Mouse (Mus musculus) E14TG2a.4 (cell line): ENCODE measurements around the gene Taf1c.

Experiments used
- CTCF ChIP-seq: conservative IDR thresholded peaks from 2 replicates; pipeline ENCODE4 v1.5.1; 2014; ENCODE audit warnings: low read length
- NANOG ChIP-seq: IDR thresholded peaks from 2 replicates; pipeline ENCODE4 v1.6.1; 2014; ENCODE audit warnings: borderline replicate concordance, low read length, mixed read lengths

DNA sequence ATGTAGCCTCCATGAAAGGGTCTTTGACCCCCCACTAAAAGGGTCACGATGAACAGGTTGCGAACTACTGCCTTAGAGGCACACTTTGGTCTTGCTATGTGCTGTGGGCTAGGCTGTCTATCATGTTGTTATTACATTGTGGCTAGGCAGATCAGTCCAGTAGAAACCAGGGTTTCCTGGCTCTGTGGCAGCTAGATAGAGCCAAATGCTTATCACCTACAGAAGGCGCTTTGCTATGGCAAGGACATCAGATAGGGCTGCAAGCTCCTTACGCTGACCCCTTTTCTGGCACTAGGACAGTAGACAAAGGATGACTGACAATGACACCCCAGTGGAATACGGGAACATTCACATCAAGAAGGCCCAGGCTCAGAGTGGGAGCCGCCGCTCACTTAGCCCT lies 22.2 kb upstream of the Taf1c start:
- TF ChIP-seq CTCF = no peak
- no peak for TF ChIP-seq NANOG
